Mouse (Mus musculus) CH12.LX (cell line): ENCODE results near the gene Ipo7. TPM values are rescaled to one million over a fixed set of nuclear protein-coding genes. Genes with fewer than 3 reads are reported as not detected.

ENCODE experiments used
- DNase-seq: peaks from one replicate; pipeline ENCODE4 v3.0.0-alpha.2; 2013; ENCODE audit errors: extremely low read depth
- H3K27ac ChIP-seq: 2 replicates; pipeline ENCODE4 v1.5.1; 2012; ENCODE audit warnings: low read depth, mild to moderate bottlenecking, control low read depth, moderate library complexity; ENCODE audit not compliant: insufficient read depth
- H3K27me3 ChIP-seq: replicated peaks from 2 replicates; pipeline ENCODE3; 2012; ENCODE audit warnings: inconsistent platforms
- H3K36me3 ChIP-seq, 2 experiments: replicated peaks in 1 of 2; 2 replicates each; pipeline versions ENCODE3 to v1.6.1; 2012; ENCODE audit warnings: inconsistent platforms in 1 of 2, low read length in 1 of 2, mild to moderate bottlenecking in 1 of 2, mixed read lengths in 1 of 2, moderate library complexity in 1 of 2; ENCODE audit not compliant: control insufficient read depth in 1 of 2, insufficient read depth in 1 of 2
- H3K4me1 ChIP-seq, 2 experiments: 2 replicates each; pipeline ENCODE4 v1.6.1; 2012; ENCODE audit warnings: inconsistent platforms in 1 of 2, moderate library complexity in 1 of 2; ENCODE audit not compliant: insufficient read depth in 2 of 2, control insufficient read depth in 1 of 2
- H3K4me2 ChIP-seq: 2 replicates; pipeline ENCODE4 v1.6.1; 2012; ENCODE audit warnings: low read depth, mild to moderate bottlenecking, control low read depth; ENCODE audit not compliant: poor library complexity, insufficient read depth, severe bottlenecking
- H3K4me3 ChIP-seq, 3 experiments: fragments of 150-350 bp in 1 of 3; sonication (generic) in 1 of 3; replicated peaks in 1 of 3; 2 replicates each; pipeline versions ENCODE3 to v1.5.1; 2011 to 2012; ENCODE audit warnings: low read depth in 2 of 3, low read length in 2 of 3, mild to moderate bottlenecking in 2 of 3, moderate library complexity in 2 of 3, control low read depth in 1 of 3, improper control_type of control experiment in 1 of 3, inconsistent platforms in 1 of 3, mixed read lengths in 1 of 3; ENCODE audit not compliant: poor library complexity in 1 of 3
- H3K79me2 ChIP-seq: replicated peaks from 2 replicates; pipeline ENCODE4 v1.6.1; 2012; ENCODE audit warnings: mild to moderate bottlenecking, moderate library complexity; ENCODE audit not compliant: control insufficient read depth, poor library complexity, insufficient read depth, severe bottlenecking; ENCODE audit errors: extremely low read depth
- H3K9ac ChIP-seq: 2 replicates; pipeline ENCODE4 v1.6.1; 2012; ENCODE audit warnings: low read depth, mild to moderate bottlenecking, control low read depth, moderate library complexity; ENCODE audit not compliant: insufficient read depth
- H3K9me3 ChIP-seq: replicated peaks from 2 replicates; pipeline ENCODE3; 2012; ENCODE audit warnings: low read length, inconsistent platforms, mixed read lengths
- CHD1 ChIP-seq: IDR thresholded peaks from 2 replicates; pipeline ENCODE4 v1.6.1; 2012; ENCODE audit warnings: low read depth, low read length, improper control_type of control experiment, inconsistent platforms
- EP300 ChIP-seq: IDR thresholded peaks from 2 replicates; pipeline ENCODE4 v1.6.1; 2011; ENCODE audit warnings: low read length, improper control_type of control experiment
- ETS1 ChIP-seq: conservative IDR thresholded peaks from 2 replicates; pipeline ENCODE4 v1.6.1; 2012; ENCODE audit warnings: low read depth, mild to moderate bottlenecking, inconsistent platforms, low read length, improper control_type of control experiment, moderate library complexity
- JUN ChIP-seq: IDR thresholded peaks from 2 replicates; pipeline ENCODE4 v1.6.1; 2011; ENCODE audit warnings: low read depth, mild to moderate bottlenecking, low read length, improper control_type of control experiment, moderate library complexity; ENCODE audit not compliant: insufficient read depth
- MAFK ChIP-seq: IDR thresholded peaks from 2 replicates; pipeline ENCODE4 v1.6.1; 2011; ENCODE audit warnings: low read length, improper control_type of control experiment; ENCODE audit not compliant: insufficient replicate concordance
- MAX ChIP-seq: IDR thresholded peaks from 2 replicates; pipeline ENCODE4 v1.6.1; 2011; ENCODE audit warnings: low read length, improper control_type of control experiment
- MAZ ChIP-seq: IDR thresholded peaks from 2 replicates; pipeline ENCODE4 v1.6.1; 2012; ENCODE audit warnings: low read depth, mild to moderate bottlenecking, inconsistent platforms, low read length, improper control_type of control experiment, moderate library complexity
- MEF2A ChIP-seq: IDR thresholded peaks from 2 replicates; pipeline ENCODE4 v1.6.1; 2014; ENCODE audit warnings: low read depth, mild to moderate bottlenecking, inconsistent platforms, low read length, improper control_type of control experiment, borderline replicate concordance
- MXI1 ChIP-seq: IDR thresholded peaks from 2 replicates; pipeline ENCODE4 v1.6.1; 2011; ENCODE audit warnings: mild to moderate bottlenecking, low read depth, low read length, improper control_type of control experiment
- MYC ChIP-seq: IDR thresholded peaks from 2 replicates; pipeline ENCODE4 v1.6.1; 2011; ENCODE audit warnings: low read depth, mild to moderate bottlenecking, improper control_type of control experiment, low read length
- NELFE ChIP-seq: IDR thresholded peaks from 2 replicates; pipeline ENCODE4 v1.6.1; 2011; ENCODE audit warnings: low read depth, low read length, improper control_type of control experiment
- NRF1 ChIP-seq: IDR thresholded peaks from 2 replicates; pipeline ENCODE4 v1.6.1; 2014; ENCODE audit warnings: low read depth, mild to moderate bottlenecking, inconsistent platforms, low read length, improper control_type of control experiment, moderate library complexity
- RCOR1 ChIP-seq: conservative IDR thresholded peaks from 2 replicates; pipeline ENCODE4 v1.6.1; 2012; ENCODE audit warnings: low read depth, mild to moderate bottlenecking, inconsistent platforms, low read length, improper control_type of control experiment
- SMC3 ChIP-seq: IDR thresholded peaks from 2 replicates; pipeline ENCODE4 v1.6.1; 2011; ENCODE audit warnings: low read depth, low read length, improper control_type of control experiment
- USF1 ChIP-seq: IDR thresholded peaks from 2 replicates; pipeline ENCODE4 v1.6.1; 2014; ENCODE audit warnings: low read depth, mild to moderate bottlenecking, inconsistent platforms, low read length, improper control_type of control experiment
- USF2 ChIP-seq: conservative IDR thresholded peaks from 2 replicates; pipeline ENCODE4 v1.6.1; 2011; ENCODE audit warnings: low read depth, low read length, improper control_type of control experiment
- ZC3H11A ChIP-seq: IDR thresholded peaks from 2 replicates; pipeline ENCODE4 v1.6.1; 2012; ENCODE audit warnings: low read depth, mild to moderate bottlenecking, inconsistent platforms, low read length, improper control_type of control experiment
- ZKSCAN1 ChIP-seq: IDR thresholded peaks from 2 replicates; pipeline ENCODE4 v1.6.1; 2012; ENCODE audit warnings: low read depth, inconsistent platforms, low read length, improper control_type of control experiment, borderline replicate concordance
- ZNF384 ChIP-seq: IDR thresholded peaks from 2 replicates; pipeline ENCODE4 v1.6.1; 2012; ENCODE audit warnings: low read depth, low read length, improper control_type of control experiment, inconsistent platforms
- dilution Hi-C: fragments of 300-500 bp; cut with MboI; formaldehyde crosslinking; loops from 2 replicates; pipeline ENCODE4 v1.14.3; 2020; ENCODE audit warnings: low sequenced_read_pairs; ENCODE audit not compliant: extremely low pct_unique_long_range_greater_than_20kb, extremely low pct_ligation_motif_present
- in situ Hi-C: fragments of 300-500 bp; cut with MboI; formaldehyde crosslinking; loops from 3 replicates; pipeline ENCODE4 v1.14.3; 2019; ENCODE audit warnings: low sequenced_read_pairs, low pct_ligation_motif_present, low pct_unique_long_range_greater_than_20kb, mixed read lengths
- polyA plus RNA-seq: library from polyadenylated mRNA; unstranded; fragments of >175 nt; gene quantifications from 2 replicates; pipeline ENCODE4 v1.2.1, GENCODE M21; 2012; ENCODE audit warnings: low read depth; ENCODE audit not compliant: insufficient read length
- total RNA-seq, 2 experiments: library from RNA; depleted of rRNA; stranded (reverse); fragments of 300-350 nt in 1 of 2; fragments of >200 nt in 1 of 2; gene quantifications; 2 replicates each; pipeline ENCODE4 v1.2.3; 2012 to 2014

Ipo7 gene
- total and polyA plus RNA-seq, 3 experiments, result 126 to 183 (median 181) TPM

DNA sequence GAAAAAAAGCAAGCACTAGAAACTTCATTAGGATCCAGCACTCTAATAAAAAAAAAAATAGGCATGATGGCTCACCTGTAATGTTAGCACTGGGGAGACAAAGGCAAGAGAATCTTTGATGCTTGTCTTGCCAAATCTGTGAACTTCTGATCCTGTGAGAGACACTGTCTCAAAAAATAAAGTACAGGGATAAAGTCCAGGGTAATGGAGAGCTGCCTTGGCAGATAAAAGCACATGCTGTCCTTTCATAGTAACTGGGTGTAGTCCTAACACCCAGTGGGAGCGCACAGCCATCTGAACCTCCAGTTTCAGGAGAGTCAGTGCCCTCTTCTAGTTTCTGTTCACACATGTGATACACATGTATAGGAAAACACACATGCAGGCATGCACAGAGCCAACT lies 26.8 kb upstream of the Ipo7 start:
- H3K4me3 ChIP-seq, result no peak overlapping the region
- no peak overlapping the region for H3K27ac ChIP-seq
- H3K9me3 ChIP-seq, result no peaks in the 10 kb centered on the region
- TF ChIP-seq RCOR1 (no peak), ZC3H11A (no peak), MAX (no peak), CHD1 (no peak), USF1 (no peak)
- H3K4me1 ChIP-seq, result peaks cover 0 to 5% of the 10 kb centered on the region in 2 experiments; a peak in 1 of 4 replicates
- no peak overlapping the region; the same call in 1 of the 2 replicates for H3K4me2 ChIP-seq
- in situ Hi-C loops, result no loop called here
- no peak overlapping the region for H3K9ac ChIP-seq
- H3K79me2 ChIP-seq, result no peaks in the 10 kb centered on the region
- dilution Hi-C loops, result no loop called here
- no peaks in the 10 kb centered on the region for H3K27me3 ChIP-seq
- H3K36me3 ChIP-seq, result no peaks in the 10 kb centered on the region
- DNase-seq, result no peak

DNA sequence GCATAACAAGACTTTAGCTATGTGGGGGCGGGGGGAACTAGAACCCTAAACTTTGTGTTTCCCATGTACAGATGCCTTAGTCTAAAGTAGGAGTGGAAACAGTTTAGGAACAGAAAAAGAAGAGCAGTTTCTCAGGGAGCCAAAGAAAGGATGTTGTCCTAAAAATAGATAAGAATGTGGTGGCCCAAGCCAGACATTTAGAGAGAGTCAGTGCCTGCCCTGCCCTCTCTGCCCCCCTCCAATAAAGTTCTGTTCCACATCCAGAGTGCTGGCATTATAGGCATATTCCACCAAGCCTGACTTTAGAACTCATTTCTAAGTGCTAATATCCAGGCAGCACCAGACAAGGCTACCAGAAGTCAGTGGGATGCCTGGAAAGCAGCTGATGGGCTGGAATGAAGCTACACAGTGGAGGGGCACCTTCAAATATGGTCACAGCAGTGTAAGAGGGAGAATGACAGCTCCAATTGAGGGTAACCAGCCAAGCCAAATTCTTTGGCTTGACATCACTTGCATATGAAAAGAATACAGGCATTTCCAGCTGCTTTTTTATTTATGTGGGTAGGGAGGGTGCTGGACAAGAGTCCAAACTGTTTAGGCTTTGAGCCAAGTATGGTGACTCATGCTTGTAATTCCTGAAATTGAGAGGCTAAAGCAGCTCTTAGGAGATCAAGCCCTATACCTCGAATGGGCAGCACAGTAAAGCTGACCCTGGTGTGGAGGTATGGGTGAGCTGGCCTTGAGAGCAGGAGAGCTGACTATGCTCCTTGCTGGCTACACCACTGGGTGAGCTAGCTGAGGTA lies 24.7 kb upstream of the Ipo7 start:
- in situ Hi-C loops, result no loop called here
- no peak overlapping the region for H3K4me3 ChIP-seq
- no peak overlapping the region for H3K4me2 ChIP-seq
- DNase-seq, result no peak
- H3K27me3 ChIP-seq, result no peaks in the 10 kb centered on the region
- no peaks in the 10 kb centered on the region for H3K79me2 ChIP-seq
- H3K9me3 ChIP-seq, result no peaks in the 10 kb centered on the region
- H3K27ac ChIP-seq, result no peak overlapping the region
- no peak overlapping the region for H3K9ac ChIP-seq
- no peaks in the 10 kb centered on the region for H3K4me1 ChIP-seq
- no peaks in the 10 kb centered on the region for H3K36me3 ChIP-seq
- TF ChIP-seq SMC3 (no peak), RCOR1 (no peak), ZNF384 (no peak), EP300 (no peak), MYC (no peak), MEF2A (no peak), USF2 (no peak), NRF1 (no peak), MAFK (no peak)
- TF ChIP-seq, all 38 proteins: peak for 0
- dilution Hi-C loops, result no loop called here

GRCm38 (mm10) chr7:109998388-109998787 lies 19.7 kb upstream of the Ipo7 start:
- Histone ChIP-seq H3K4me2 (no peak overlapping the region), H3K79me2 (no peaks in the 10 kb centered on the region), H3K27ac (no peak overlapping the region), H3K9ac (no peak overlapping the region), H3K36me3 (no peaks in the 10 kb centered on the region), H3K9me3 (no peaks in the 10 kb centered on the region), H3K27me3 (no peaks in the 10 kb centered on the region), H3K4me1 (no peaks in the 10 kb centered on the region), H3K4me3 (no peak overlapping the region)
- in situ Hi-C loops (no loop called here), dilution Hi-C loops (no loop called here)
- DNase-seq, result no peak
- TF ChIP-seq JUN (no peak), NRF1 (no peak), MAZ (no peak), ETS1 (no peak), NELFE (no peak), MXI1 (no peak), ZKSCAN1 (no peak)
